Mouse (Mus musculus) gastrocnemius, postnatal 14 days (tissue): ENCODE results near the gene Borcs6. TPM values are rescaled to one million over a fixed set of nuclear protein-coding genes. Genes with fewer than 3 reads are reported as not detected.

ENCODE experiments used
- DNase-seq: peaks from one replicate; pipeline ENCODE4 v3.0.0; 2021; ENCODE audit warnings: mixed read lengths
- intact Hi-C: fragments of 180-260 bp; cut with DNase I; formaldehyde crosslinking; loops from one replicate; pipeline ENCODE4 v1.15.1; 2025; ENCODE audit warnings: low total_unique reads
- total RNA-seq, 2 experiments: library from RNA; stranded (reverse); gene quantifications; 2 replicates each; pipeline ENCODE4 v1.2.3; 2021

Gene Borcs6
- total RNA-seq, 2 experiments from 2014 or later, result 13.5 to 14.3 TPM

GRCm38 (mm10) chr11:69065394-69065925 is 5.9 kb downstream of the Borcs6 start:
- DNase-seq, result no peak
- intact Hi-C loops, result loop anchor here (5.0 kb wide), 1 partner anchor 57 kb away; the partner anchor contains the start of genes 9130213A22Rik and Hes7

GRCm38 (mm10) chr11:69066163-69066861 is 6.8 kb downstream of the Borcs6 start:
- peak; percentile 24 for DNase-seq
- intact Hi-C loops, result loop anchor here (5.0 kb wide), 1 partner anchor 56 kb away; the partner anchor contains the start of genes 9130213A22Rik and Hes7

- intact Hi-C loops, result loop anchor here (5.0 kb wide), 1 partner anchor 55 kb away; the partner anchor contains the start of genes 9130213A22Rik and Hes7
- peak; percentile 83 for DNase-seq
Observed at GRCm38 (mm10) chr11:69066956-69067355, 7.4 kb downstream of the Borcs6 start.

- peak; percentile 20 for DNase-seq
- intact Hi-C loops, result loop anchor here (5.0 kb wide), 1 partner anchor 55 kb away; the partner anchor contains the start of genes 9130213A22Rik and Hes7
Observed at GRCm38 (mm10) chr11:69067601-69068000, 8.1 kb downstream of the Borcs6 start.

- no peak for DNase-seq
- intact Hi-C loops, result no loop called here
Observed at GRCm38 (mm10) chr11:69070093-69070492, 10.6 kb downstream of the Borcs6 start.

GRCm38 (mm10) chr11:69070590-69071222 is 11.2 kb downstream of the Borcs6 start, which contains the start of gene Tmem107:
Gene Tmem107 (plus strand): TSS chr11:69070806.
- DNase-seq, result peak; percentile 93
- intact Hi-C loops, result no loop called here

- DNase-seq, result peak; percentile 17
- intact Hi-C loops, result no loop called here
Observed at GRCm38 (mm10) chr11:69071262-69071661, 11.7 kb downstream of the Borcs6 start.

GRCm38 (mm10) chr11:69072234-69072633 is 12.7 kb downstream of the Borcs6 start:
- intact Hi-C loops, result no loop called here
- DNase-seq, result no peak

- intact Hi-C loops, result no loop called here
- no peak for DNase-seq
Observed at GRCm38 (mm10) chr11:69072666-69073064, 13.1 kb downstream of the Borcs6 start.

- DNase-seq, result peak; percentile 76
- intact Hi-C loops, result no loop called here
Observed at GRCm38 (mm10) chr11:69073065-69073888, 13.8 kb downstream of the Borcs6 start.

GRCm38 (mm10) chr11:69073951-69074775 is 14.6 kb downstream of the Borcs6 start:
- intact Hi-C loops, result no loop called here
- no peak for DNase-seq

GRCm38 (mm10) chr11:69074776-69075069 is 15.2 kb downstream of the Borcs6 start:
- intact Hi-C loops, result no loop called here
- DNase-seq, result no peak

GRCm38 (mm10) chr11:69075764-69076479 is 16.4 kb downstream of the Borcs6 start:
- intact Hi-C loops, result no loop called here
- DNase-seq, result no peak

- no peak for DNase-seq
- intact Hi-C loops, result no loop called here
Observed at GRCm38 (mm10) chr11:69076572-69076971, 17.1 kb downstream of the Borcs6 start.

- intact Hi-C loops, result no loop called here
- no peak for DNase-seq
Observed at GRCm38 (mm10) chr11:69077316-69077715, 17.8 kb downstream of the Borcs6 start.

GRCm38 (mm10) chr11:69078041-69078440 is 18.5 kb downstream of the Borcs6 start:
- intact Hi-C loops, result no loop called here
- no peak for DNase-seq

GRCm38 (mm10) chr11:69078805-69079438 is 19.4 kb downstream of the Borcs6 start:
- peak; percentile 31 for DNase-seq
- intact Hi-C loops, result no loop called here
